Mouse (Mus musculus): ENCODE measurements at regions not wholly inside any gene's neighbourhood (a gene's known extent, or its start where the extent isn't known, plus 50 kb on each side); places are given as distances from the start of the nearest gene placed in this dataset.

- dilution Hi-C loops (cut with MboI; ENCODE audit: extremely low pct_ligation_motif_present, extremely low pct_unique_long_range_greater_than_20kb, low sequenced_read_pairs): no loop called here
- Histone ChIP-seq H3K9ac (ENCODE audit: insufficient read depth, low read depth) (no peak overlapping the region), H3K79me2 (replicated peaks; ENCODE audit: control insufficient read depth, extremely low read depth, insufficient read depth, poor library complexity, severe bottlenecking) (no peaks in the 10 kb centered on the region), H3K9me3 (replicated peaks; ENCODE audit: low read length) (no peaks in the 10 kb centered on the region), H3K4me1 (ENCODE audit: control insufficient read depth in 1 of 2, insufficient read depth in 2 of 2) (no peaks in the 10 kb centered on the region), H3K27ac (ENCODE audit: insufficient read depth, low read depth) (no peak overlapping the region), H3K4me3 (replicated peaks in 1 of 3; ENCODE audit: low read depth in 2 of 3, low read length in 2 of 3, poor library complexity in 1 of 3) (no peak overlapping the region), H3K27me3 (replicated peaks) (no peaks in the 10 kb centered on the region), H3K36me3 (replicated peaks in 1 of 2; ENCODE audit: control insufficient read depth in 1 of 2, insufficient read depth in 1 of 2, low read length in 1 of 2) (peaks cover 3 to 12% of the 10 kb centered on the region in 2 experiments), H3K4me2 (ENCODE audit: insufficient read depth, low read depth, poor library complexity, severe bottlenecking) (no peak overlapping the region)
- peak; percentile 83 for TF ChIP-seq MAFK (IDR thresholded peaks at IDR 0.05; ENCODE audit: insufficient replicate concordance, low read length)
- TF ChIP-seq USF1 (IDR thresholded peaks at IDR 0.05; ENCODE audit: low read depth, low read length): no peak
- no peak for TF ChIP-seq CHD2 (IDR thresholded peaks at IDR 0.05; ENCODE audit: low read length)
- no peak for TF ChIP-seq TBP (conservative IDR thresholded peaks at IDR 0.05; ENCODE audit: low read depth, low read length)
- no peak for TF ChIP-seq NELFE (IDR thresholded peaks at IDR 0.05; ENCODE audit: low read depth, low read length)
- no peak for TF ChIP-seq POLR2A (IDR thresholded peaks at IDR 0.05; ENCODE audit: low read depth, low read length)
- TF ChIP-seq GABPA (IDR thresholded peaks at IDR 0.05; ENCODE audit: insufficient replicate concordance, low read depth, low read length): no peak
- no peak for DNase-seq (ENCODE audit: extremely low read depth)
- in situ Hi-C loops (cut with MboI; ENCODE audit: low pct_ligation_motif_present, low pct_unique_long_range_greater_than_20kb, low sequenced_read_pairs): no loop called here
These were observed 85.6 kb upstream of the Paip1 start for GRCm38 (mm10) chr13:119342761-119343160.

GRCm38 (mm10) chr13:119347988-119348387 lies 80.4 kb upstream of the Paip1 start:
- TF ChIP-seq NELFE (IDR thresholded peaks at IDR 0.05; ENCODE audit: low read depth, low read length): no peak
- no peak for TF ChIP-seq ZC3H11A (IDR thresholded peaks at IDR 0.05; ENCODE audit: low read depth, low read length)
- no peak for TF ChIP-seq MAX (IDR thresholded peaks at IDR 0.05; ENCODE audit: low read length)
- no peak for TF ChIP-seq JUN (IDR thresholded peaks at IDR 0.05; ENCODE audit: insufficient read depth, low read depth, low read length)
- no peak for TF ChIP-seq USF1 (IDR thresholded peaks at IDR 0.05; ENCODE audit: low read depth, low read length)
- TF ChIP-seq RAD21 (IDR thresholded peaks at IDR 0.05; ENCODE audit: low read depth, low read length): no peak
- TF ChIP-seq BHLHE40 (IDR thresholded peaks at IDR 0.05; ENCODE audit: low read depth, low read length): no peak
- no peak for TF ChIP-seq HCFC1 (IDR thresholded peaks at IDR 0.05; ENCODE audit: low read depth, low read length)
- Histone ChIP-seq H3K27me3 (replicated peaks) (no peaks in the 10 kb centered on the region), H3K36me3 (replicated peaks in 1 of 2; ENCODE audit: control insufficient read depth in 1 of 2, insufficient read depth in 1 of 2, low read length in 1 of 2) (peaks cover 8 to 12% of the 10 kb centered on the region in 2 experiments), H3K4me3 (replicated peaks in 1 of 3; ENCODE audit: low read depth in 2 of 3, low read length in 2 of 3, poor library complexity in 1 of 3) (no peak overlapping the region), H3K79me2 (replicated peaks; ENCODE audit: control insufficient read depth, extremely low read depth, insufficient read depth, poor library complexity, severe bottlenecking) (no peaks in the 10 kb centered on the region), H3K9me3 (replicated peaks; ENCODE audit: low read length) (no peaks in the 10 kb centered on the region), H3K27ac (ENCODE audit: insufficient read depth, low read depth) (no peak overlapping the region), H3K9ac (ENCODE audit: insufficient read depth, low read depth) (no peak overlapping the region), H3K4me1 (ENCODE audit: control insufficient read depth in 1 of 2, insufficient read depth in 2 of 2) (no peaks in the 10 kb centered on the region), H3K4me2 (ENCODE audit: insufficient read depth, low read depth, poor library complexity, severe bottlenecking) (no peak overlapping the region)
- no peak for DNase-seq (ENCODE audit: extremely low read depth)
- in situ Hi-C loops (cut with MboI; ENCODE audit: low pct_ligation_motif_present, low pct_unique_long_range_greater_than_20kb, low sequenced_read_pairs): no loop called here
- dilution Hi-C loops (cut with MboI; ENCODE audit: extremely low pct_ligation_motif_present, extremely low pct_unique_long_range_greater_than_20kb, low sequenced_read_pairs): no loop called here

GRCm38 (mm10) chr13:119351346-119351745 lies 77.1 kb upstream of the Paip1 start:
- dilution Hi-C loops (cut with MboI; ENCODE audit: extremely low pct_ligation_motif_present, extremely low pct_unique_long_range_greater_than_20kb, low sequenced_read_pairs): no loop called here

More at GRCm38 (mm10) chr13:119351346-119351745, 77.1 kb upstream of the Paip1 start:
- Histone ChIP-seq H3K79me2 (replicated peaks; ENCODE audit: control insufficient read depth, extremely low read depth, insufficient read depth, poor library complexity, severe bottlenecking) (no peaks in the 10 kb centered on the region), H3K4me3 (replicated peaks in 1 of 3; ENCODE audit: low read depth in 2 of 3, low read length in 2 of 3, poor library complexity in 1 of 3) (no peak overlapping the region), H3K27me3 (replicated peaks) (no peaks in the 10 kb centered on the region), H3K4me2 (ENCODE audit: insufficient read depth, low read depth, poor library complexity, severe bottlenecking) (no peak overlapping the region), H3K4me1 (ENCODE audit: control insufficient read depth in 1 of 2, insufficient read depth in 2 of 2) (no peaks in the 10 kb centered on the region), H3K27ac (ENCODE audit: insufficient read depth, low read depth) (no peak overlapping the region), H3K9me3 (replicated peaks; ENCODE audit: low read length) (no peaks in the 10 kb centered on the region), H3K36me3 (replicated peaks in 1 of 2; ENCODE audit: control insufficient read depth in 1 of 2, insufficient read depth in 1 of 2, low read length in 1 of 2) (peaks cover 22 to 43% of the 10 kb centered on the region in 2 experiments), H3K9ac (ENCODE audit: insufficient read depth, low read depth) (no peak overlapping the region)
- in situ Hi-C loops (cut with MboI; ENCODE audit: low pct_ligation_motif_present, low pct_unique_long_range_greater_than_20kb, low sequenced_read_pairs): loop anchor here (25.0 kb wide), 1 partner anchor 939 kb away; no protein-coding TSS in a partner anchor
- no peak for DNase-seq (ENCODE audit: extremely low read depth)
- TF ChIP-seq RAD21 (IDR thresholded peaks at IDR 0.05; ENCODE audit: low read depth, low read length): no peak
- no peak for TF ChIP-seq RCOR1 (conservative IDR thresholded peaks at IDR 0.05; ENCODE audit: low read depth, low read length)
- TF ChIP-seq USF2 (conservative IDR thresholded peaks at IDR 0.05; ENCODE audit: low read depth, low read length): no peak
- TF ChIP-seq JUN (IDR thresholded peaks at IDR 0.05; ENCODE audit: insufficient read depth, low read depth, low read length): no peak
- TF ChIP-seq MAFK (IDR thresholded peaks at IDR 0.05; ENCODE audit: insufficient replicate concordance, low read length): no peak
- TF ChIP-seq MEF2A (IDR thresholded peaks at IDR 0.05; ENCODE audit: borderline replicate concordance, low read depth, low read length): no peak
- no peak for TF ChIP-seq GABPA (IDR thresholded peaks at IDR 0.05; ENCODE audit: insufficient replicate concordance, low read depth, low read length)
- TF ChIP-seq MAZ (IDR thresholded peaks at IDR 0.05; ENCODE audit: low read depth, low read length): no peak
- TF ChIP-seq ETS1 (conservative IDR thresholded peaks at IDR 0.05; ENCODE audit: low read depth, low read length): no peak
- no peak for TF ChIP-seq POLR2A (IDR thresholded peaks at IDR 0.05; ENCODE audit: low read depth, low read length)
- no peak for TF ChIP-seq UBTF (IDR thresholded peaks at IDR 0.05; ENCODE audit: low read depth, low read length)
- no peak for TF ChIP-seq ELF1 (IDR thresholded peaks at IDR 0.05; ENCODE audit: low read depth, low read length)
- TF ChIP-seq EP300 (IDR thresholded peaks at IDR 0.05; ENCODE audit: low read length): no peak
- TF ChIP-seq ZMIZ1 (IDR thresholded peaks at IDR 0.05; ENCODE audit: low read depth, low read length): no peak
- TF ChIP-seq TCF12 (IDR thresholded peaks at IDR 0.05; ENCODE audit: low read depth, low read length): no peak
- TF ChIP-seq ZKSCAN1 (IDR thresholded peaks at IDR 0.05; ENCODE audit: borderline replicate concordance, low read depth, low read length): no peak
- TF ChIP-seq TBP (conservative IDR thresholded peaks at IDR 0.05; ENCODE audit: low read depth, low read length): no peak
- TF ChIP-seq MXI1 (IDR thresholded peaks at IDR 0.05; ENCODE audit: low read depth, low read length): no peak
- TF ChIP-seq BHLHE40 (IDR thresholded peaks at IDR 0.05; ENCODE audit: low read depth, low read length): no peak
